Mouse (Mus musculus) bone marrow, adult 2 months (tissue): ENCODE results near the gene Icam1. TPM values are rescaled to one million over a fixed set of nuclear protein-coding genes. Genes with fewer than 3 reads are reported as not detected.

ENCODE experiments used
- H3K27ac ChIP-seq: fragments of 200-500 bp; 2 replicates; pipeline ENCODE4 v1.5.1; 2012; ENCODE audit warnings: low read depth, mild to moderate bottlenecking, control low read depth, inconsistent platforms, low read length; ENCODE audit not compliant: control insufficient read depth, poor library complexity, insufficient read depth
- H3K4me1 ChIP-seq: fragments of 200-500 bp; 2 replicates; pipeline ENCODE4 v1.6.1; 2011; ENCODE audit warnings: low read length; ENCODE audit not compliant: control insufficient read depth, insufficient read depth
- H3K4me3 ChIP-seq: fragments of 200-500 bp; replicated peaks from 2 replicates; pipeline ENCODE3; 2011; ENCODE audit warnings: mild to moderate bottlenecking, low read depth, low read length, control low read depth; ENCODE audit not compliant: control insufficient read depth
- CTCF ChIP-seq: fragments of 200-500 bp; IDR thresholded peaks from 2 replicates; pipeline ENCODE4 v1.5.1; 2011; ENCODE audit warnings: low read length, control low read depth; ENCODE audit not compliant: control insufficient read depth, insufficient read depth
- POLR2A ChIP-seq: fragments of 200-500 bp; IDR thresholded peaks from 2 replicates; pipeline ENCODE4 v1.6.1; 2011; ENCODE audit warnings: low read depth, mild to moderate bottlenecking, control low read depth, low read length, borderline replicate concordance; ENCODE audit not compliant: control insufficient read depth
- WGBS: fragments of 180-500 bp; shearing (Covaris S2); methylation state at CpG from one replicate; pipeline ENCODE4 v1.1.7; 2018; 5-methylcytosine and 5-hydroxymethylcytosine counted together
- polyA plus RNA-seq: library from polyadenylated mRNA; stranded (reverse); fragments of >200 nt; gene quantifications from 2 replicates; pipeline ENCODE4 v1.2.4, GENCODE M21; 2011; ENCODE audit warnings: low replicate concordance; ENCODE audit not compliant: missing spikeins, insufficient read depth, insufficient read length

Icam1 gene
- 4.4 and 15.3 TPM in 2 replicates for polyA plus RNA-seq

DNA sequence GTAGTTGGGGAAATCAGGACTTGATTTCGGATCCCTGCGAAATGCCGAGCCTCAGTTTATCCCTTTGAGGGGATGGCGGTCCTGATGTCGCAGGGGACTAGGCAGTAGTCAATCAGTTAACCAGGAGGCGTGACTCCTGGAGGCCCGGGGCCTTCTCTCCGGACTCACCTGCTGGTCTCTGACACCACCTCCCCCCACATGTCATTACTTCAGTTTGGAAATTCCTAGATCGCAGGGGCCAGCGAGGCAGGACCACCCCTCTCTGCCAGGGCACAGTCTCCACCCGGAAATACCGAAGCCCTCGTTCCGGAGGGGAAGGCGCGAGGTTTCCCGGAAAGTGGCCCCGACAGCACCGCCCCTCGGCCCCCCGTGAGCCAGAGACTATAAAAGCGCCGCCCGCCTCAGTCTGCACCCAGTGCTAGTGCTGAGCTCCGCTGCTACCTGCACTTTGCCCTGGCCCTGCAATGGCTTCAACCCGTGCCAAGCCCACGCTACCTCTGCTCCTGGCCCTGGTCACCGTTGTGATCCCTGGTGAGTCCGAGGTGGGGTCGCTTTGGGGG lies at the start of gene Icam1:
Gene Icam1 (plus strand): TSS at position 415 of the 560 bp plus-strand sequence.
- H3K4me3 ChIP-seq, result peak within 1 kb of the TSS; percentile 62
- H3K27ac ChIP-seq, result peak within 1 kb of the TSS; percentile 76
- under 1% methylated on average over 30 of the region's 30 CpGs for WGBS
- H3K4me1 ChIP-seq, result peaks cover 7% of the 10 kb centered on the region; the same call in 1 of the 2 replicates
- TF ChIP-seq POLR2A (peak; percentile 95), CTCF (no peak)

DNA sequence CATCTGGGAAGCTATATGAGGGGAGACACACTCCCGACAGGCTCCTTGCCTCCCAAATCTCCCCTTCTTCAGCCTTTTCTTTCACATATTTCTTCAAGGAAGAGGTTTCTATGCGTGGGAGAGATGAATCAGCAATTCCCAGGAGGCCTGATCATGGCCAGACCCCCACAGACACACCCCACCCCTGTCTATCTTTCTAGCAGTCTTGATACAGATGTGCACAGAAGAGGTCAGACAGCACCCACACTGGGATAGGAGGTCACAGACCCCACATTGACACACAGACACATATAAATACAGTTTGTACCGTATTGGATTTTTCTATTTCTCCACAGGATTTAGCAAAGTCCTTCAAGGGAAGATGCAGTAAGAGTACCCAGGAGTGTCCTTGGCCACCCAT lies 49.8 kb upstream of the Icam1 start:
- Histone ChIP-seq H3K27ac (no peak overlapping the region), H3K4me1 (peaks cover 1% of the 10 kb centered on the region; the same call in 1 of the 2 replicates), H3K4me3 (no peak overlapping the region)
- 43% methylated on average over 3 of the region's 3 CpGs for WGBS
- TF ChIP-seq CTCF, result no peak
- no peak for TF ChIP-seq POLR2A

DNA sequence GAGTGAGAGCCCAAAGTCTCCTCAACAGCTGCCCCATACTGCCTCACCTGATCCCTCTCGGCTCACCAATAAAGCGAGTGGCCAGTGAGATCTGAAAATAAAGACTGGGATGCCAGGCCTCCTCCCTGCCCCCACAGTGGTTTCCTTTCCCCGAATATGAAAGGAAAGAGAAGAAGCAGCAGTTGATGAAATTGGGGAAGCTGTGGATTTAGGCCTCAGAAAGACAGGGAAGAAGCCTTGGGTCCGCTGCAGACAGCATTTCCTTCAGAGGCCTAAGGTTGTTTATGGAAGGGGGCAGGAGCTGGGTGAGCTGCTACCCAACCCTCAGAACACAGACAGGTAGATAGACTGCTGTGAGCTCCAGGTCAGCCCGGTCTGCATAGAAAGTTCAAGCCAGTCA lies 49.0 kb upstream of the Icam1 start:
- 17% methylated on average over 5 of the region's 5 CpGs for WGBS
- no peak overlapping the region for H3K4me3 ChIP-seq
- no peaks in the 10 kb centered on the region; the same call in 1 of the 2 replicates for H3K4me1 ChIP-seq
- H3K27ac ChIP-seq, result peak overlapping the region; percentile 21; the same call in 1 of the 2 replicates
- no peak for TF ChIP-seq POLR2A

DNA sequence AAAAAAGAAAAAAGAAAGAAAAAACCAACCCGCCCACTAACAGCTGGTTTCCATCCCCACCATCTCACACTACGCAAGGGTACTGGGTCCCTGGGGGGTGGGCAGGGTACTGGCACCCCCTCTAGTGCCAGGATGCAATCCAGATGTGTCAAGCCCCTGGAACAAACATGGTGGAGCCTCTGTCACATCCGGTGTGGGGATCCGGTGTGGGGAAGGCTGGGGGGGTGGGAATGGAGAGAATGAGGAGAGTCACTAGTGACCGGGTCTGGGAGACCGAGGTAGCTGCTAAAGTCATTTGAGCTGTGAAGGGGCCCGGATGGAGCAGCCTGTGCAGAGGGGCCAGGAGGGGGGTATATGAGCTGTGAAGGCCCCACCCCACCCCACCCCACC lies 44.0 kb upstream of the Icam1 start:
- WGBS, result 90% methylated on average over 7 of the region's 7 CpGs
- H3K4me1 ChIP-seq, result no peaks in the 10 kb centered on the region; the same call in 1 of the 2 replicates

GRCm38 (mm10) chr9:20972141-20972992 lies 43.4 kb upstream of the Icam1 start:
- TF ChIP-seq CTCF (no peak), POLR2A (no peak)
- Histone ChIP-seq H3K4me1 (no peaks in the 10 kb centered on the region; the same call in 1 of the 2 replicates), H3K27ac (no peak overlapping the region), H3K4me3 (no peak overlapping the region)
- 83% methylated on average over 28 of the region's 28 CpGs for WGBS

More for the DNA sequence above, 44.0 kb upstream of the Icam1 start:
- TF ChIP-seq CTCF (no peak), POLR2A (no peak)
- no peak overlapping the region for H3K4me3 ChIP-seq
- H3K27ac ChIP-seq, result no peak overlapping the region

GRCm38 (mm10) chr9:20973001-20973681 lies 42.6 kb upstream of the Icam1 start:
- 74% methylated on average over 4 of the region's 4 CpGs for WGBS
- Histone ChIP-seq H3K4me3 (no peak overlapping the region), H3K27ac (no peak overlapping the region), H3K4me1 (no peaks in the 10 kb centered on the region; the same call in 1 of the 2 replicates)
- TF ChIP-seq POLR2A (no peak), CTCF (no peak)

- Histone ChIP-seq H3K4me3 (no peak overlapping the region), H3K4me1 (no peaks in the 10 kb centered on the region; the same call in 1 of the 2 replicates), H3K27ac (no peak overlapping the region)
- TF ChIP-seq POLR2A, result no peak
- no peak for TF ChIP-seq CTCF
- 19% methylated on average over 6 of the region's 6 CpGs for WGBS
Observed at GRCm38 (mm10) chr9:20973682-20974075, 42.1 kb upstream of the Icam1 start.

GRCm38 (mm10) chr9:20975431-20976215 lies 40.2 kb upstream of the Icam1 start:
- no peaks in the 10 kb centered on the region; the same call in 1 of the 2 replicates for H3K4me1 ChIP-seq
- H3K27ac ChIP-seq, result no peak overlapping the region
- WGBS, result 4% methylated on average over 45 of the region's 45 CpGs
- no peak for TF ChIP-seq CTCF
- no peak for TF ChIP-seq POLR2A
- H3K4me3 ChIP-seq, result peak overlapping the region; percentile 88
